Mouse (Mus musculus): Measurements from ENCODE around the gene Tph2. TPM values are rescaled to one million over a fixed set of nuclear protein-coding genes. Genes with fewer than 3 reads are reported as not detected.

The Tph2 gene
- polyA plus RNA-seq (2012; fragmentation: generic; extraction: Trizol): 0.12 TPM

DNA sequence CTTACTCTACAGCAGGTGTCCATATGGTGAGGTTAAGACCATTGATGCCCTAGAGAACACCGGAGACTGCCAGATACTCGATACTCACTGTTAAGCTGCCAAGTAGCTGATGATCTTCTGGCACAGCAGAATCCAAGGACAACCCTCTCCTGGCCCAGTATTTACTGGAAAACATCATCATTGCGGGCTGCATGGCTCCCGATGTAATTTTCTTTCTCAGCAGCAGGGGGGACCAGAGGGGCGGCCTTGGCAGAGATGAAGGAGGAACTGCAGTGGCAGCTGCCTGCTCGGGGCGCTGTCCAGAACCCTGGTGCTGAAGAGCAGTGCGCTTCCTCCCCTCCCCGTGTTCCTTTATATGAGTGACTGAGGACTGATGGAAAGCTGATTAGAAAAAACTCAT lies at the start of gene Tph2:
Tph2 (minus strand) TSS at position 326 of the 400 bp plus-strand sequence.
- Histone ChIP-seq H3K36me3 (ENCODE audit: control insufficient read depth, insufficient read depth) (no peaks in the 10 kb centered on the region), H3ac (ENCODE audit: control insufficient read depth, insufficient read length) (no peak within 1 kb of the TSS), H3K4me3 (no peak within 1 kb of the TSS), H3K79me2 (ENCODE audit: control insufficient read depth, insufficient read depth) (no peaks in the 10 kb centered on the region), H3K4me2 (ENCODE audit: low read depth) (no peak within 1 kb of the TSS), H3K27me3 (ENCODE audit: control insufficient read depth, insufficient read depth, insufficient read length) (no peaks in the 10 kb centered on the region)
- TF ChIP-seq POLR2A (IDR thresholded peaks at IDR 0.05; ENCODE audit: insufficient read length, low read depth): no peak
- no peak for TF ChIP-seq USF1 (IDR thresholded peaks at IDR 0.05; ENCODE audit: low read depth)
- TF ChIP-seq MYOG (IDR thresholded peaks at IDR 0.05; ENCODE audit: control insufficient read depth in 1 of 3, insufficient read depth in 1 of 3, insufficient read length in 2 of 3, low read depth in 2 of 3): peak; percentile 65 to 90 (median 80)
- TF ChIP-seq MYOD1 (IDR thresholded peaks at IDR 0.05; ENCODE audit: control insufficient read depth in 1 of 3, insufficient read length in 2 of 3, low read depth in 2 of 3): peak; percentile 29 to 90 (median 81)
- TF ChIP-seq TCF12 (IDR thresholded peaks at IDR 0.05; ENCODE audit: insufficient read depth, poor library complexity, severe bottlenecking): no peak
- TF ChIP-seq SRF (IDR thresholded peaks at IDR 0.05; ENCODE audit: control insufficient read depth, insufficient read length, low read depth): no peak
- TF ChIP-seq MAX (IDR thresholded peaks at IDR 0.05; ENCODE audit: low read depth): no peak
- TF ChIP-seq TCF3 (IDR thresholded peaks at IDR 0.05; ENCODE audit: insufficient read length, low read depth): no peak
- TF ChIP-seq POLR2AphosphoS2 (IDR thresholded peaks at IDR 0.05; ENCODE audit: insufficient read length, low read depth): no peak
- peak; percentile 98 for TF ChIP-seq REST (IDR thresholded peaks at IDR 0.05; ENCODE audit: insufficient read depth, insufficient read length)
- TF ChIP-seq CEBPB (IDR thresholded peaks at IDR 0.05; ENCODE audit: insufficient read depth, poor library complexity, severe bottlenecking): no peak
- no peak for TF ChIP-seq E2F4 (IDR thresholded peaks at IDR 0.05; ENCODE audit: insufficient read depth)

DNA sequence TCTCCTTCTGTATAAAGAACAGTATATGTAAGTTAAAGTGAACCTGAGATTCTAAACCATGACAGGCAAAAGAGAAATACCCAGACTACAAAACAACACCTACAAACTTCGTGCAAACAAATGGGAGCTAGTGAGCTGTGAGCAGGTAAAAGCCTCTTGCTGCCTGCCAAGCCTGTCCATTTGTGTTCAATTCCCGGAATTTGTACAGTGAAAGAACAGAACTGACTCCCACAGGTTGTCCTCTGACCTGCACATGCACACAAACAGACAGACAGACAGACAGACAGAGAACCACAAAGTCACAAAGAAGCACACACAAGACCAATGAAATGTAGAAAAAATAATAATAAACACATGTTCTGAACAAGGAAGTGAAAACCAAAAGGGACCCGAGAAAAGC lies 49.0 kb upstream of the Tph2 start:
- Histone ChIP-seq H3ac (ENCODE audit: control insufficient read depth, insufficient read length) (no peak overlapping the region), H3K36me3 (ENCODE audit: control insufficient read depth, insufficient read depth) (peaks cover 25% of the 10 kb centered on the region), H3K79me2 (ENCODE audit: control insufficient read depth, insufficient read depth) (no peaks in the 10 kb centered on the region), H3K4me2 (ENCODE audit: low read depth) (no peak overlapping the region), H3K4me3 (no peak overlapping the region), H3K27me3 (ENCODE audit: control insufficient read depth, insufficient read depth, insufficient read length) (no peaks in the 10 kb centered on the region)
- no peak for TF ChIP-seq MYOD1 (IDR thresholded peaks at IDR 0.05; ENCODE audit: control insufficient read depth in 1 of 3, insufficient read length in 2 of 3, low read depth in 2 of 3)
- TF ChIP-seq REST (IDR thresholded peaks at IDR 0.05; ENCODE audit: insufficient read depth, insufficient read length): no peak
- no peak for TF ChIP-seq E2F4 (IDR thresholded peaks at IDR 0.05; ENCODE audit: insufficient read depth)
- TF ChIP-seq TCF12 (IDR thresholded peaks at IDR 0.05; ENCODE audit: insufficient read depth, poor library complexity, severe bottlenecking): no peak
- no peak for TF ChIP-seq USF1 (IDR thresholded peaks at IDR 0.05; ENCODE audit: low read depth)
- no peak for TF ChIP-seq MYOG (IDR thresholded peaks at IDR 0.05; ENCODE audit: control insufficient read depth in 1 of 3, insufficient read depth in 1 of 3, insufficient read length in 2 of 3, low read depth in 2 of 3)
- TF ChIP-seq CEBPB (IDR thresholded peaks at IDR 0.05; ENCODE audit: insufficient read depth, poor library complexity, severe bottlenecking): no peak
- TF ChIP-seq POLR2A (IDR thresholded peaks at IDR 0.05; ENCODE audit: insufficient read length, low read depth): no peak
- TF ChIP-seq POLR2AphosphoS2 (IDR thresholded peaks at IDR 0.05; ENCODE audit: insufficient read length, low read depth): no peak
- no peak for TF ChIP-seq SRF (IDR thresholded peaks at IDR 0.05; ENCODE audit: control insufficient read depth, insufficient read length, low read depth)

DNA sequence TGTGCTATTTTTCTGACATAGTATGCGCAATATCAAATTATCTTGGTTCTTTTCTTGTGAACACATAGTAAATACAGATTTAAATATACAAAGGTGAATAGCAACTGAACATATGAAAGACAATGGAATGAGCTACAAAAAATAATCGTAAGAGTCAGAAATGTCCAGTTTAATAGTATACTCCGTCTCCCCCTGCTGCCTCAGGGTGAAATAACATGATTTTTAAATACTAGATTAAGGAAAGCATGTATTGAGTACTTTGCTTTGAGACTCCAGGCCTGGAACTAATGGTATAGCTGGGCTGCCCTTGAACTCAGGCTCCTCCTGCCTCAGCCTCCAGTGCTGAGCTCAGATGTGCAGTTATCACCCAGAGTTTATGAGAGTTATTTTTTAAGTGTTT lies 47.7 kb upstream of the Tph2 start:
- Histone ChIP-seq H3K79me2 (ENCODE audit: control insufficient read depth, insufficient read depth) (no peaks in the 10 kb centered on the region), H3K4me2 (ENCODE audit: low read depth) (no peak overlapping the region), H3K27me3 (ENCODE audit: control insufficient read depth, insufficient read depth, insufficient read length) (no peaks in the 10 kb centered on the region), H3K36me3 (ENCODE audit: control insufficient read depth, insufficient read depth) (peaks cover 27% of the 10 kb centered on the region), H3K4me3 (no peak overlapping the region), H3ac (ENCODE audit: control insufficient read depth, insufficient read length) (no peak overlapping the region)
- no peak for TF ChIP-seq CEBPB (IDR thresholded peaks at IDR 0.05; ENCODE audit: insufficient read depth, poor library complexity, severe bottlenecking)
- no peak for TF ChIP-seq REST (IDR thresholded peaks at IDR 0.05; ENCODE audit: insufficient read depth, insufficient read length)
- no peak for TF ChIP-seq MYOG (IDR thresholded peaks at IDR 0.05; ENCODE audit: control insufficient read depth in 1 of 3, insufficient read depth in 1 of 3, insufficient read length in 2 of 3, low read depth in 2 of 3)
- TF ChIP-seq TCF3 (IDR thresholded peaks at IDR 0.05; ENCODE audit: insufficient read length, low read depth): no peak
- TF ChIP-seq POLR2A (IDR thresholded peaks at IDR 0.05; ENCODE audit: insufficient read length, low read depth): no peak
- no peak for TF ChIP-seq USF1 (IDR thresholded peaks at IDR 0.05; ENCODE audit: low read depth)
- no peak for TF ChIP-seq SRF (IDR thresholded peaks at IDR 0.05; ENCODE audit: control insufficient read depth, insufficient read length, low read depth)
- TF ChIP-seq MAX (IDR thresholded peaks at IDR 0.05; ENCODE audit: low read depth): no peak
- no peak for TF ChIP-seq POLR2AphosphoS2 (IDR thresholded peaks at IDR 0.05; ENCODE audit: insufficient read length, low read depth)
- TF ChIP-seq TCF12 (IDR thresholded peaks at IDR 0.05; ENCODE audit: insufficient read depth, poor library complexity, severe bottlenecking): no peak
- no peak for TF ChIP-seq E2F4 (IDR thresholded peaks at IDR 0.05; ENCODE audit: insufficient read depth)
- TF ChIP-seq MYOD1 (IDR thresholded peaks at IDR 0.05; ENCODE audit: control insufficient read depth in 1 of 3, insufficient read length in 2 of 3, low read depth in 2 of 3): no peak

DNA sequence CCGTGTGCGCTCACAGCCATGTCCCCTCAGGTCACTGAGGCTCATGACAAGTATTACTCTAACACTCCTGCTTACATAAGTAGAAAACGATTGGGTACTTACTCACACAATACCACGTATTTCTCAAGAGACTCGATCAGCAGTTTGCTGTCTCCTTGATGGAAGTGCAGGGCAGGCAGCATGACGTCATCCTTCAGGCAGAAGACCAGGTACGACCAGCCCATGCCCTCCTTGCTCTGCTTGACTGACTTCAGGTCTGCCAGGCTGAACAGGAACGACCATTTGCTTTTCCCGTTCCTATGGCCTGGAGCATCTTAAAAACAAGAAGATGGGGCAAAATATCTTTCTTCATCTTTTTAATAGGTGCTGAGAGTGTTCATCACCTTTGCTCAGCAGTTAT lies 44.2 kb upstream of the Tph2 start:
- no peak overlapping the region for H3K4me3 ChIP-seq
- no peaks in the 10 kb centered on the region for H3K27me3 ChIP-seq (ENCODE audit: control insufficient read depth, insufficient read depth, insufficient read length)
- peaks cover 29% of the 10 kb centered on the region for H3K36me3 ChIP-seq (ENCODE audit: control insufficient read depth, insufficient read depth)
- no peak overlapping the region for H3ac ChIP-seq (ENCODE audit: control insufficient read depth, insufficient read length)
- H3K4me2 ChIP-seq (ENCODE audit: low read depth): no peak overlapping the region
- TF ChIP-seq E2F4 (IDR thresholded peaks at IDR 0.05; ENCODE audit: insufficient read depth): no peak
- TF ChIP-seq MAX (IDR thresholded peaks at IDR 0.05; ENCODE audit: low read depth): no peak
- TF ChIP-seq TCF12 (IDR thresholded peaks at IDR 0.05; ENCODE audit: insufficient read depth, poor library complexity, severe bottlenecking): no peak
- no peak for TF ChIP-seq SRF (IDR thresholded peaks at IDR 0.05; ENCODE audit: control insufficient read depth, insufficient read length, low read depth)
- no peak for TF ChIP-seq TCF3 (IDR thresholded peaks at IDR 0.05; ENCODE audit: insufficient read length, low read depth)
- no peak for TF ChIP-seq USF1 (IDR thresholded peaks at IDR 0.05; ENCODE audit: low read depth)
- no peak for TF ChIP-seq CEBPB (IDR thresholded peaks at IDR 0.05; ENCODE audit: insufficient read depth, poor library complexity, severe bottlenecking)
- no peak for TF ChIP-seq POLR2AphosphoS2 (IDR thresholded peaks at IDR 0.05; ENCODE audit: insufficient read length, low read depth)
- no peak for TF ChIP-seq MYOG (IDR thresholded peaks at IDR 0.05; ENCODE audit: control insufficient read depth in 1 of 3, insufficient read depth in 1 of 3, insufficient read length in 2 of 3, low read depth in 2 of 3)
- no peaks in the 10 kb centered on the region for H3K79me2 ChIP-seq (ENCODE audit: control insufficient read depth, insufficient read depth)
